Mouse (Mus musculus): ENCODE measurements around the gene Myo1d.

Myo1d gene

GRCm38 (mm10) chr11:80723406-80724047 lies 56.3 kb downstream of the Myo1d start:
- DNase-seq (ENCODE audit: low spot score), result no peak

DNA sequence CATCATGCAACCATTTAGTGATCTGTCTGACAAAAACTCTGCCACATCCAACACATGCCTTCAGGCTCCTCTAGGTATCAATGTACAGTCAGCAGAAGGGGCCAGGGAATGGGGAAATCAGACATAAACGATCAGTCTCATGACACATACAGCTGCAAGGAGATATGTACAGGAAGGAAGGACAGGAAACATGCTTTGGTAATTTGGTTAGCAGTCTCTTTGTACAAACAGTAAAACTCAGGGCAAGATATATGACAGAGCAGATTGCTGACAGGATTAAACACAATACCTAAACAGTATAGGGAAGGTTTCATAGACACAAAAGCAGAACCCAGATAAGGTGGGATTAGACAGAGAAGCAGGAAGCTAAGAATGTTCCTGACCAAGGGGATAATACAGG lies 60.8 kb downstream of the Myo1d start:
- DNase-seq (ENCODE audit: low spot score), result no peak

GRCm38 (mm10) chr11:80718036-80718435 lies 61.8 kb downstream of the Myo1d start:
- no peak for DNase-seq (ENCODE audit: low spot score)

DNA sequence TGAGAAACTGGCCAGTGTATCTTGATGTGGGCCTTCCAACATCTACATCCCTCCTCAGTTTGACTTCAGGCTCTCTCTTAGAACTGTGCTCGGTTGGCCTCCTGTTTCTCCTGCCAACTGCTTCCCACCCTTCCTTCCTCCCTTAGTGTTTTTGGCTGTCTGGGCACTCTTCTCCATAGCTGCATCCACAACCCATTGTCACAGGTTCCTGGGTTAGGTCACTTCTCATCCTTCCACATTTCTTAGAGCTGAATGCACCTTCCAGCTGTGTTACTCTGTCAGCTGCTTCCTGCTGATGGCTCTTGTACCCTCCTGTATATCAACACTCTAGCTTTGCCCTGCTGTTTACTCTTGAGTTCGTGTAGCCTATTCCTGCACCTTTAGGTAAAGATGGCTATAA lies 64.7 kb downstream of the Myo1d start:
- no peak for DNase-seq (ENCODE audit: low spot score)

DNA sequence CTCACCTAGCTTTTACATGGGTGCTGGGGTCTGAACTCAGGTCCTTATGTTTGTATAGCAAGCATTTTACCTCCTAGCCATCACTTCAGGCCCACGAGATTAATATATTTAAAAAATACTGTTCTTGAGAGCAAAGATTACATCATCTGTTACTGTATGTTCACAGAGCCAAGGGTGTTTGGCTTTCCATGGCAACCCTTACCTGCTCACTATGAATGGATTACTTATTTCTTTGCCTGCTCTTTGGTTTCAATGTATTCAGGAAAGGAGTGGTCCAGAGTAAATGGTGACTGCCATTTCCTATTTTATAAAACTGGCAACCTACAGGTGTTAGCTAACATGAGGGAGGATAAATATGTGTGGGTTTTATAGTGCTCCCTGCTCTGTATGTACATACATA lies 66.1 kb downstream of the Myo1d start:
- no peak for DNase-seq (ENCODE audit: low spot score)

DNA sequence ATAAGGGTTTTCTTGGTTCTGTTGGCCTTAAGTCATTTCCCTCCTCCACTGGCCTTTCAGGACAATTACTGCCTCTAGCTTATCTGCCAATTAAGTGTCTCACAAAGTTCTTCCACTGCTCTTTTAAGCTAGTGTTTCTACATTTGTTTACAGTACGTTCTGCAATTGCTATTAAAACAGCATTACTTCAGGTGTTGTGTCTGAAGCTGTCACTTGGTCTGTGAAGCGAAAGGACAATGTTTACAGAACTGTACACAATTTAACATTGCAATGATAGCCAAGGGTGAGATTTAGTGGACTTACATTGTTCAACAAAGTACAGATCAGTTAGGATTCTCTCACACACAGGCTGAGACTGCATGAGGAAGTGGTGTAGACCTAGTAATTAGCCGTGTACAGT lies 67.6 kb downstream of the Myo1d start:
- DNase-seq (ENCODE audit: low spot score), result no peak

DNA sequence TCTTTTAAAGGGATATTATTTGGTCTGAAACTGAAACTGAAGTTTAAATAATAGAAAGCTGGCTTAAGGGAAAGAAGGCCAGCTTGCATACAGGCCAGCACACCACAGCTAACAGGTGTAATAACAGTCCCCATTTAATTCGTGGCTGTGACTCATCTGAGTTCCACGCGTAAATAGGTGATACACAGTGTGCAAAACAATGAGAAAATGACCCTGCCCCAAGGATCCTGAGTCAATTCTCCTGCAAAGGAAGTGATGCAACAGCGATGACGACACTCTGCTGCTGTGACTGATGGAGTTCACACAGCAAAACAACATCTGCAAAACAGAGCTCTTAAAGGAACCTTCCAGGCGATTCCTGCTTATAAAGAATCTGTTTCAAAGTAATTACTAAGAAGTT lies 68.5 kb downstream of the Myo1d start:
- peak; percentile 5 for DNase-seq (ENCODE audit: low spot score)

DNA sequence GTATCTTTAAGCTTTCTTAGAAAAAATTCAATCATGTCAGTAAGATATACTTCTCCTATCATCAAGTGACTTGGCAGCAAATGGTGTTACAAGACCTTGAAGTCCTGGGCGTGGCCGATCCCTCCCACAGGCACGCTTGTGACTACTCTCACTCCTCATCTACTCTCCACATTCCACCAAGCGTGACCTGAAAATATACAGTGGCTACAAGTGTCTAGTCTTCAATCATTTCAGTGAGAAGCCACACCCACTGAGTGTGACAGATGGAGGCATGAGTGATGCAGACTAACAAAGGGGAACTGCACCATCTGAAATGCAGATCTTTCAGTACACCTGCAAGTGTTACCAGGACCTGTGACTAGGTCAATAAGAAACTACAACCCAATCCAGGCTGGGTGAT lies 79.2 kb downstream of the Myo1d start:
- no peak for DNase-seq (ENCODE audit: low spot score)

DNA sequence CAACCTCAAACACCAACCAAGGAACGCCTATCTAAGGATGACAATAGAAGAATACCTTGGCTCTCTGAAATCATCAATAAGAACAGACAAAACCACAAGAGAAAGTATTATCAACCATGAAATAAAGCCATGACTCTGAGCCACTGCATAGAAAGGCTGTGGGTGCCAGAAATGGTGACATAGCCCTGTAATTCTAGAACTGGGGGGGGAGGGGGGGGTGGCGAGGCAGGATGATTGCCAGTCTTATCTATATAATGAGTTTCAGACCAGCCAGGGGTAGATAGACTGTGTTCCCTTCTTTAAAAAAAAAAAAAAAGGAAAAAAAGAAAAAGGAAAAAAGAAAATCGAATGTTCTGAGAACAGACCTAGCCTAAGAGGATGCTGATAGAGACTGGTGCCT lies 81.1 kb downstream of the Myo1d start:
- DNase-seq (ENCODE audit: low spot score), result no peak

DNA sequence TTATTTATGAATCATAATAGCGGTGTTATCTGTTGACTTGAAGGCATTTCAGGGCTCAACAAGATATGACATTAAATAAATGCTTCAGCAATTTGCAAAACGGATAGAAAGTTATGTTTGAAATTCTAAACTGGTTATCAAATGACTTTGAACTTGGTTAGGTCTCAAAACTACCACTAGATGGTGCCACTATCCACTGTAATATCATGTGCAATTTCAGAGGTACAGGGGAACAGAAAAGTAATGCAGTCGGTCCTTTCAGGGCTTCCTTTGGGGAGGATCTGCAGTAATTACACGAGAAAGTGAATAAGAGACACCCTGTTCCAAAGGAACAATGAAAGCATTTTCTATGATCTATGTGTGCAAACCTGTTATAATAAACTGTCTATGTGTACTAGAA lies 83.5 kb downstream of the Myo1d start:
- DNase-seq (ENCODE audit: low spot score), result no peak

DNA sequence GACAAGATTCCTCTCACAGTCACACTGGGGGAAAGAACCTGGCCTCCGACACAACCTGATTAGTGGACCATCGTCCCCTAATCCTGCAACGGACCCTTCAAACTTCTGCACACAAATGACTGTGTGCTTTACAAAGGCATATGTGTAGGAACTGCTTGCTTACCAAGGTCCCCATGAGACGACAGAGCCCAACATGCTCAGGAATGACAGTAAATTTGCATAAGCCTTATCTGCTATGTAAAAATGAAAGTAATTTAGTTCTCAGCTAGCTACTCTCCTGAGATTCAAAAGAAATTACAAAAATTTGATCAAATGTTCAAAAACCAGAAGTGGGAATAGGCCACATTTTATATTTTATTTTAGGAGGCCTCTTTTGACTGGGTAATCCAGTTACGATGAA lies 95.2 kb downstream of the Myo1d start:
- DNase-seq (ENCODE audit: low spot score), result no peak

DNA sequence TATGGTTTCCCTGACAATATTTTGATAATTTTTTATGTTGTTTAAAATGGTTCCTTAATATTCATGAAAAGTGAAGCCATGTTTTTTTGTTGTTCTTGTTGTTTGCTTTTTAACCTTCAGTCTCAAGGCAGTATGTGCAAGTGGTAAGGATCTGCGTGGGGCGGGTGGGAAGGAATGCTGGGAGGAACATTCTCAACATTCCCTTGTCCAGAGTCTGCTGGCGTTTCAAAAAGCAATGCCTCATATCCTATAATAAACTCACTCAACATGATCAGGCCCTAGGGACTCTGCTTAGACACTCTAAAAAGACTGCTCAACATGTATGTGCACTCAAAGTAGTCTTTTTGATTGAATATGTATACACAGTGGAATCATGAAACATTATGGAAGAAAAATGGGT lies 97.1 kb downstream of the Myo1d start:
- no peak for DNase-seq (ENCODE audit: low spot score)

- DNase-seq (ENCODE audit: low spot score), result no peak
Observed at GRCm38 (mm10) chr11:80673013-80673412, 106.8 kb downstream of the Myo1d start.

DNA sequence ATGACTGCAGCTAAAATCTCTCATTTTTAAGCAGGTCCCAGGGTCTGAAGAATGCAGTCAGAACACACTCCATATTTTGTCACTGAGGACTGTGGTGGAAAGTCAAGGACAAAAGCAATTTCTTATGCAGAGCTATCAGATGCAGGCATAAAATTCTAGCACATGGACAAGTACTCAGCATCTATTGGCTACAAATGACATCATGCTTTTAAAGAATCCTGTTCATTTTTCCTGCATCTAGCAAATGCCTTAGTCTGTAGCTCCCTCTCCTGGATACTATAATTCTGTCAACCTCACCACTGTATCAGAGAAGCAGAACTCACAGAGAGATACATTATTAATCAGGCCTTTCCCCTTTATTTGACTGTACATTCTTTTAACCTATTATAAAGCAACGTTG lies 109.4 kb downstream of the Myo1d start:
- peak; percentile 5 for DNase-seq (ENCODE audit: low spot score)

DNA sequence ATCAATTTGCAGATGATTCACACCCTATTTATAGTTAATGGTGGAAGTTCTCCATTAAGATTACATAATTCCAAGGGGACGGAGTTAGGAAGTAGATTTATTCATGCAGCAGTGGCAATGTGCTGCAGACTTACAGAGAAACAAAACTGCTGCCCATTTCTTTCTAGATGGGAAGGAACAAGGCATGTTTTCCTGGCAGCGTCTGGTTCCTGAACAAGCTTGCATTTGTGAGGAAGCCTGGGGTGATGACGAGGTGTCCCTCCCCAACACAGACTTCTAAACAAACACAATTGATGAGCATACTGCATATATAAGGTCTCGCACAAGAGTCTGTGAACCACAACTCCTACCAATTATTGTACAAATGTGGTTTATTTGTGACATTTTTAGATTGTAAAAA lies 109.9 kb downstream of the Myo1d start:
- no peak for DNase-seq (ENCODE audit: low spot score)

DNA sequence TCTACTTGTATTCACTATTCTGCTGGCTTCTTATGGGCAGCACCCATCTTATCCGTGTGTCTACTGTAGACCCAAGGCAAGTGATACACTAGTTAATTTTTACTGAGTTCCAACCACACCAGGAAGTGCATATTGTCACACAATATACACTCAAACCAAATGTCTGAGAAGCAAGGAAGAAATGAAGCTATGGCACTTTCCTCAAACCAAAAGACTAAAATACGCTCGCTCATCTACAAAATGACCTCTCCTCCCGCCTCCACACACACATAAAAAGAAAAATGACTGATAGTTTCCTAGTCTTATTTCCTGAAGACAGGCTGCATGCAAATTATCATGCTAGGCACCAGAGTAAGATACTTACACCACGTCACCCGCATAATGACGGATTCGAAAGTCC lies 113.6 kb downstream of the Myo1d start:
- no peak for DNase-seq (ENCODE audit: low spot score)

DNA sequence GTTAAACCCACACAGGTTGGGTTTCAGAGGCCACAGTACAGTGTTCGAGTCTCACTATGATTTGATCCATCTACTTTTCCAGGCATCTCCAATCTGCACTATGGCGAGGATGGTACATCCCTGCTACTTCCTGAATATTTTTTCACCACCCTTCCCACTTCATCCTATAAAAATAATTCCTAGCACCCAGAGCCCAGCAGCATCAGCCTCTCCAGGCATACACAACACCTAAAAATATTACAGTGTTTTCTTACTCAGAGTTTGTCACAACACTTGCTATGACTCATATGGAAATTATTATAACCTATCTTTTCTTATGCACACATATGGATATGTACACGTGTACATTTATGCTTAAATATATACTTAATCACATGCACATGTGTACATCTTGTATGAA lies 115.6 kb downstream of the Myo1d start:
- no peak for DNase-seq (ENCODE audit: low spot score)

DNA sequence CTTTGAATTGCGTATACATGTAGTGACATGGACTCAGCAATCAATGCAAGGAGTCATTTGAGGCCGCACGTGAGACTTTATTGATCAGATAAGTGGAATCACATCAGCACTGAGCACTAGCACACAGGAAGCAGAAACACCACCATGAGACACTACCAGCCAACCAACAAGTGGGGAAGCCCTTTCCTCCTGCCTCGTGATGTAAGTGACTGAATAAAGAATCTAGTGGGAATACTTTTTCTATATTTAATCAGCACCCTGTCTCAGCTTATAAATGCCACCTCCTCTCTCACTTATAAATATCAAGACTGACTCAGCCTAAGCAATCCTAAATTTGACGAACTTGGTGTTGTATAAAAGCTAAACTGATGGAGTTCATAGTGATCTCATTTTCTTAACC lies 134.7 kb downstream of the Myo1d start:
- no peak for DNase-seq (ENCODE audit: low spot score)

DNA sequence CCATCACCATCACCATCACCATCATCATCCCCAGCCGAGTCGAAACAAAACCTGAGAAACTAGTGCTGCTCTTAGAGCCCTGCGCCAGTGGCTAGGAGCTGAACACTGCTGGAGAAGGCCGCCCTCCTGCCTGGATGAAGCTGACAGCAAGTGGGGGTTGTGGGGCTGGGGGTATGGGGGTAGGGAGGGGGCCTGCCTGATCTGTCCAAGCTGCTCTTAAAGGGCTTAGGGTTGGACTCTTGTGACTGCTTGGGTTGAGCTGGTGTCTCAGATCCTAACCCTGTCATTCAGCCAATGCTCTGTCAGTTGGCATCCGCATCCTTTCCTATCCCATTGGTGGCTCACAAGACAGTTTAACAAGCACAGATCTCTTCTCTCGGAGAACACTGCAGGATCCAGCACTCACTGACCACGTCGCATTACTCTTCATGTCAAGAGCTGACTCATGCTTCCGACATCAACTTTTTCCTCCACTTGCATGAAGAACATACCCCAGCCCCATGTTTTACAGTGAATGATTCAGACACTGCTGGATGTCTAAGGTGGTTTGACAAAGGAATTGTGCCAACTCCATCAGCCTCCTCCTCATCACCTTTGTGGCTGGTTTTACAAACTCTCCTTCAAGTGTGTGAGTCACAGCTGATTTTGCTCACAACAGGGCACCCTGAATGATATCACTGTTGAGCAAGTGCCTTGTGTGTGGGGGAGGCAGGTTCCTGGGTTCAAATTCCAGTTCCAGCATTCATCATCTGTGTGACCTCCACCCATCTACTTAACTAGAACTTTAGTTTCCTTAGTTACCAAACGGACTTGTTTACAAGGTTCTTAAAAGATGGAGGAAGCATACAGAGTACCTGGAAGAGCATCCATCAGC lies 150.6 kb downstream of the Myo1d start:
- no peak for DNase-seq (ENCODE audit: low spot score)

DNA sequence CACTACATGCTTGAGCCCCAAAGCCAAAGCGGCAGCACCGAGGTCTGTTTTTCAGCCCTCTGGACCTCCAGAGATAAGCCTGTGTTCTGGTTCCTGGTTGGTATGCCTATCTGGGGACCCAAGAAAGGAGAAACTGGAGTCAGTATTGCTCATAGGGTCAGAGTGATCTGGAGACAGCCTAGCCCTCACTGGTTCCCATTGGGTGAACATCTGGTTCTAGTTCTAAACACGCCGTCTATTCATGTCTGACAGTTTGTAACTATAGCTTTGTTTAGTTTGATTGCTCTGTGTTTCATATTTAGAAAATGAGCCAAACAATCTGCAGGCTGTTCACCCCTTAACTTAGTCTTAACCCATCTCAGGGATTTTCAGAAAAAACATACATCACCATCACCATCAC lies 151.2 kb downstream of the Myo1d start:
- DNase-seq (ENCODE audit: low spot score), result no peak

- DNase-seq (ENCODE audit: low spot score), result no peak
Observed at GRCm38 (mm10) chr11:80623038-80623380, 156.8 kb downstream of the Myo1d start.

DNA sequence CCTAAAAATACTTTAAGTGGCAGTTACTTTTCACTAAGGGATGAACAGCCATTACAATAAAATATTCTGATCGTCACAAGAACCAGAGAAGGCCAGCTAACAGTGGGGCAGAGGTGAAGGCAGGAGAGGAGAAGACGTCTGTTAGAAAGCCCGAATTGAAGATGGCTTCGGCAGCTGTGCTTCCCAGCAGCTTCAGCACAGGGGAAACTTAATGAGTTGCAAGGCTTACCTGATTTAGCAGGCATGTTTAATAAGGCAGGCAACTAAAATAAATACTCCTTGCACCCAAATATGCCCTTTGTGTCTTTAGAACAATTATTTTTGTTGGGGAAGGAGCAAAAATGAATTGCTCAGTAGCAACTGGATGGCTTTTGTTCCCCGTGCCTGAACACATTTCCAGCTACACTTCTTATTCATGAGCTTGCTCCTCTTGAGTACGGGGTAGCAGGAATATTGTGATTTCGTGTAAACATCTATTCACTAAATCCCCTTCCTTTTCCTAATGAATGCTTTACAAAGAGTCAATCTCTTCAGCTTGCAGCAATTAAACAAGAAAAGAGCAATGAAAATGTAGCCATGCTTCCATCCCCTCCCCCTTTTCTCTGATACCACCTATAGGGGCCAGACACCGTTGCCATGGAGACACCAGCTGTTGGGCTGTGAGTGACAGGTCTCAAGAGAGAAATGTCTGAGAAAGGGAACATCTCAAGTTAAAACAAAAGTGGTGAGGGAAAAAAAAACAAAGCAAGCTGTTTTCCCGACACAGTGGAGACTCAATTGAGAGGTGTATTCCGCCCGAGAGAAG lies 157.4 kb downstream of the Myo1d start:
- no peak for DNase-seq (ENCODE audit: low spot score)
